Mouse (Mus musculus): ENCODE measurements around the gene Pou6f2. TPM values are rescaled to one million over a fixed set of nuclear protein-coding genes. Genes with fewer than 3 reads are reported as not detected.

Pou6f2 gene
- polyA plus RNA-seq (2012; rRNA removed), result not detected in 2 replicates

DNA sequence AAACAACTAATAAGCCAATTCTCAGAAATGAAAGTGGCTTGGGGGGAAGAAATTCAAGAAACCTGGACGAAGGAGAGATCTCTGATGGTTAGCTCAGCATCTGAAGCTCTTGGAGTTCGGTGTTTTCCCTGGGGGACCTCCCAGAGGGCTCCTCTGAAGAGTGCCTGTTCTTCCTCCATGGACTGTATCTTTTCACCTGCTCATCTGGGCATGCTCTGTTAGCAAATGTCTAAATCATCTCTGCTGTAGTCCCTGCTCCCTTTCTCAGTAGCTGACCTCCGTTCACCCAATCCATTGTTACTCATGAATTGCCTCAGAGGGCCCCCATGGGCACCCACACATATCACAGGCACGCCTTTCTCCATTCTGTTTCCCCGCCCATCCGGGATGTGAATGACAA, at the start of gene Pou6f2:
Gene Pou6f2, minus strand, starts transcription at position 101 of the 400 bp plus-strand sequence.

Measured in liver, embryonic 18 days (tissue).